Mouse (Mus musculus): ENCODE data around the gene Pnpla8. TPM values are rescaled to one million over a fixed set of nuclear protein-coding genes. Genes with fewer than 3 reads are reported as not detected.

Pnpla8 gene
- polyA plus RNA-seq, 1 experiment from 2014 or later, result 28.0 TPM

GRCm38 (mm10) chr12:44223044-44223443 lies 1.9 kb downstream of the Pnpla8 start:
- H3K4me1 ChIP-seq (replicated peaks), result no peaks in the 10 kb centered on the region
- H3K9ac ChIP-seq, result no peak overlapping the region
- H3K27ac ChIP-seq (replicated peaks), result no peak overlapping the region
- H3K4me2 ChIP-seq, result no peak overlapping the region
- ATAC-seq (ENCODE audit: insufficient read depth), result no peak
- no peaks in the 10 kb centered on the region for H3K9me3 ChIP-seq (replicated peaks)
- WGBS (ENCODE audit: insufficient replicate concordance), result 47% methylated on average over 3 of the region's 3 CpGs
- H3K27me3 ChIP-seq, result peaks cover 38% of the 10 kb centered on the region
- no peak overlapping the region for H3K4me3 ChIP-seq (replicated peaks)
- H3K36me3 ChIP-seq (replicated peaks), result no peaks in the 10 kb centered on the region

GRCm38 (mm10) chr12:44224650-44225049 lies 3.5 kb downstream of the Pnpla8 start:
- no peaks in the 10 kb centered on the region for H3K4me1 ChIP-seq (replicated peaks)
- H3K4me2 ChIP-seq, result no peak overlapping the region
- no peak overlapping the region for H3K27ac ChIP-seq (replicated peaks)
- no peaks in the 10 kb centered on the region for H3K9me3 ChIP-seq (replicated peaks)
- no peak overlapping the region for H3K4me3 ChIP-seq (replicated peaks)
- H3K27me3 ChIP-seq, result peaks cover 38% of the 10 kb centered on the region
- no peak overlapping the region for H3K9ac ChIP-seq
- ATAC-seq (ENCODE audit: insufficient read depth), result no peak
- 28% methylated on average over 3 of the region's 3 CpGs for WGBS (ENCODE audit: insufficient replicate concordance)
- no peaks in the 10 kb centered on the region for H3K36me3 ChIP-seq (replicated peaks)

GRCm38 (mm10) chr12:44241090-44241489 lies 19.9 kb downstream of the Pnpla8 start:
- 59% methylated on average over 7 of the region's 7 CpGs for WGBS (ENCODE audit: insufficient replicate concordance)
- Histone ChIP-seq H3K9ac (no peak overlapping the region), H3K27ac (replicated peaks) (no peak overlapping the region), H3K27me3 (no peaks in the 10 kb centered on the region), H3K4me1 (replicated peaks) (no peaks in the 10 kb centered on the region), H3K36me3 (replicated peaks) (no peaks in the 10 kb centered on the region), H3K9me3 (replicated peaks) (no peaks in the 10 kb centered on the region), H3K4me3 (replicated peaks) (no peak overlapping the region), H3K4me2 (no peak overlapping the region)
- ATAC-seq (ENCODE audit: insufficient read depth), result no peak

- no peaks in the 10 kb centered on the region for H3K36me3 ChIP-seq (replicated peaks)
- H3K4me3 ChIP-seq (replicated peaks), result no peak overlapping the region
- no peaks in the 10 kb centered on the region for H3K9me3 ChIP-seq (replicated peaks)
- no peak overlapping the region for H3K27ac ChIP-seq (replicated peaks)
- no peak overlapping the region for H3K4me2 ChIP-seq
- WGBS (ENCODE audit: insufficient replicate concordance), result 61% methylated on average over 4 of the region's 4 CpGs
- ATAC-seq (ENCODE audit: insufficient read depth), result no peak
- no peaks in the 10 kb centered on the region for H3K27me3 ChIP-seq
- H3K9ac ChIP-seq, result no peak overlapping the region
- H3K4me1 ChIP-seq (replicated peaks), result no peaks in the 10 kb centered on the region
Observed at GRCm38 (mm10) chr12:44242407-44242806, 21.2 kb downstream of the Pnpla8 start.

- Histone ChIP-seq H3K27ac (replicated peaks) (no peak overlapping the region), H3K4me1 (replicated peaks) (no peaks in the 10 kb centered on the region), H3K36me3 (replicated peaks) (no peaks in the 10 kb centered on the region), H3K9me3 (replicated peaks) (no peaks in the 10 kb centered on the region), H3K4me2 (no peak overlapping the region), H3K9ac (no peak overlapping the region), H3K27me3 (no peaks in the 10 kb centered on the region), H3K4me3 (replicated peaks) (no peak overlapping the region)
- 64% methylated on average over 3 of the region's 3 CpGs for WGBS (ENCODE audit: insufficient replicate concordance)
- no peak for ATAC-seq (ENCODE audit: insufficient read depth)
Observed at GRCm38 (mm10) chr12:44245739-44246138, 24.6 kb downstream of the Pnpla8 start.

GRCm38 (mm10) chr12:44248309-44248977 lies 27.3 kb downstream of the Pnpla8 start:
- no peak overlapping the region for H3K4me2 ChIP-seq
- ATAC-seq (ENCODE audit: insufficient read depth), result no peak
- no peaks in the 10 kb centered on the region for H3K9me3 ChIP-seq (replicated peaks)
- no peaks in the 10 kb centered on the region for H3K36me3 ChIP-seq (replicated peaks)
- H3K9ac ChIP-seq, result no peak overlapping the region
- no peaks in the 10 kb centered on the region for H3K4me1 ChIP-seq (replicated peaks)
- H3K4me3 ChIP-seq (replicated peaks), result no peak overlapping the region
- 50% methylated on average over 9 of the region's 9 CpGs for WGBS (ENCODE audit: insufficient replicate concordance)
- H3K27ac ChIP-seq (replicated peaks), result no peak overlapping the region
- H3K27me3 ChIP-seq, result no peaks in the 10 kb centered on the region

GRCm38 (mm10) chr12:44262612-44263011 lies 41.4 kb downstream of the Pnpla8 start:
- H3K36me3 ChIP-seq (replicated peaks), result no peaks in the 10 kb centered on the region
- H3K4me2 ChIP-seq, result no peak overlapping the region
- no peaks in the 10 kb centered on the region for H3K9me3 ChIP-seq (replicated peaks)
- ATAC-seq (ENCODE audit: insufficient read depth), result no peak
- no peak overlapping the region for H3K4me3 ChIP-seq (replicated peaks)
- no peaks in the 10 kb centered on the region for H3K27me3 ChIP-seq
- no peak overlapping the region for H3K9ac ChIP-seq
- no peaks in the 10 kb centered on the region for H3K4me1 ChIP-seq (replicated peaks)
- no peak overlapping the region for H3K27ac ChIP-seq (replicated peaks)

- ATAC-seq (ENCODE audit: insufficient read depth), result no peak
- Histone ChIP-seq H3K27me3 (no peaks in the 10 kb centered on the region), H3K27ac (replicated peaks) (no peak overlapping the region), H3K4me3 (replicated peaks) (no peak overlapping the region), H3K4me1 (replicated peaks) (peaks cover 13% of the 10 kb centered on the region), H3K9ac (no peak overlapping the region), H3K4me2 (no peak overlapping the region), H3K9me3 (replicated peaks) (no peaks in the 10 kb centered on the region), H3K36me3 (replicated peaks) (no peaks in the 10 kb centered on the region)
- 57% methylated on average over 3 of the region's 3 CpGs for WGBS (ENCODE audit: insufficient replicate concordance)
Observed at GRCm38 (mm10) chr12:44265651-44266050, 44.5 kb downstream of the Pnpla8 start.

- H3K9me3 ChIP-seq (replicated peaks), result no peaks in the 10 kb centered on the region
- ATAC-seq (ENCODE audit: insufficient read depth), result no peak
- WGBS (ENCODE audit: insufficient replicate concordance), result 77% methylated on average over 2 of the region's 2 CpGs
- H3K36me3 ChIP-seq (replicated peaks), result no peaks in the 10 kb centered on the region
- no peak overlapping the region for H3K4me2 ChIP-seq
- no peak overlapping the region for H3K9ac ChIP-seq
- H3K27ac ChIP-seq (replicated peaks), result no peak overlapping the region
- no peak overlapping the region for H3K4me3 ChIP-seq (replicated peaks)
- peaks cover 14% of the 10 kb centered on the region for H3K4me1 ChIP-seq (replicated peaks)
- no peaks in the 10 kb centered on the region for H3K27me3 ChIP-seq
Observed at GRCm38 (mm10) chr12:44267196-44267595, 46.0 kb downstream of the Pnpla8 start.

GRCm38 (mm10) chr12:44268728-44269302 lies 47.6 kb downstream of the Pnpla8 start:
- Histone ChIP-seq H3K36me3 (replicated peaks) (no peaks in the 10 kb centered on the region), H3K9me3 (replicated peaks) (no peaks in the 10 kb centered on the region), H3K9ac (peak overlapping the region; percentile 88), H3K4me3 (replicated peaks) (peak overlapping the region; percentile 94), H3K27ac (replicated peaks) (peak overlapping the region; percentile 99), H3K4me1 (replicated peaks) (peaks cover 14% of the 10 kb centered on the region), H3K27me3 (no peaks in the 10 kb centered on the region), H3K4me2 (peak overlapping the region; percentile 79)
- ATAC-seq (ENCODE audit: insufficient read depth), result peak; percentile 95
- WGBS (ENCODE audit: insufficient replicate concordance), result under 1% methylated on average over 38 of the region's 38 CpGs

GRCm38 (mm10) chr12:44269311-44269831 lies 48.2 kb downstream of the Pnpla8 start:
- Histone ChIP-seq H3K9ac (peak overlapping the region; percentile 88), H3K4me1 (replicated peaks) (peaks cover 14% of the 10 kb centered on the region), H3K36me3 (replicated peaks) (no peaks in the 10 kb centered on the region), H3K27me3 (no peaks in the 10 kb centered on the region), H3K27ac (replicated peaks) (peak overlapping the region; percentile 99), H3K4me2 (peak overlapping the region; percentile 79), H3K4me3 (replicated peaks) (peak overlapping the region; percentile 94), H3K9me3 (replicated peaks) (no peaks in the 10 kb centered on the region)
- peak; percentile 82 for ATAC-seq (ENCODE audit: insufficient read depth)
- WGBS (ENCODE audit: insufficient replicate concordance), result under 1% methylated on average over 46 of the region's 46 CpGs
